Mouse (Mus musculus): ENCODE measurements around the gene Lrrc8c. TPM values are rescaled to one million over a fixed set of nuclear protein-coding genes. Genes with fewer than 3 reads are reported as not detected.

Gene Lrrc8c
- 13.2 TPM in 2 replicates for polyA plus RNA-seq (2016; fragmentation: Nextera tagmentation; extraction: Ambion mirVana)

GRCm38 (mm10) chr5:105519096-105519975 is at the start of gene Lrrc8c:
Gene Lrrc8c, plus strand, starts transcription at chr5:105519388.
- Histone ChIP-seq H3K9me3 (no peaks in the 10 kb centered on the region), H3K27ac (peak within 1 kb of the TSS; percentile 57), H3K36me3 (no peaks in the 10 kb centered on the region), H3K9ac (peak within 1 kb of the TSS; percentile 75), H3K27me3 (no peaks in the 10 kb centered on the region), H3K4me3 (peak within 1 kb of the TSS; percentile 71), H3K4me2 (replicated peaks) (peak within 1 kb of the TSS; percentile 86), H3K4me1 (peaks cover 16% of the 10 kb centered on the region)
- WGBS: under 1% methylated on average over 76 of the region's 93 CpGs
- peak; percentile 90 for ATAC-seq (ENCODE audit: insufficient number of reproducible peaks, insufficient read depth, low FRiP score, low TSS enrichment)

- Histone ChIP-seq H3K27me3 (no peaks in the 10 kb centered on the region), H3K9me3 (no peaks in the 10 kb centered on the region), H3K4me2 (replicated peaks) (no peak overlapping the region), H3K27ac (no peak overlapping the region), H3K9ac (no peak overlapping the region), H3K4me1 (no peaks in the 10 kb centered on the region), H3K4me3 (no peak overlapping the region), H3K36me3 (no peaks in the 10 kb centered on the region; the same call in 1 of the 2 replicates)
- no peak for ATAC-seq (ENCODE audit: insufficient number of reproducible peaks, insufficient read depth, low FRiP score, low TSS enrichment)
- WGBS: 61% methylated on average over 5 of the region's 5 CpGs
Observed at GRCm38 (mm10) chr5:105472983-105473705, 46.0 kb upstream of the Lrrc8c start.

- no peak overlapping the region for H3K4me3 ChIP-seq
- ATAC-seq (ENCODE audit: insufficient number of reproducible peaks, insufficient read depth, low FRiP score, low TSS enrichment): no peak
- H3K36me3 ChIP-seq: peaks cover 22% of the 10 kb centered on the region
- H3K9me3 ChIP-seq: no peaks in the 10 kb centered on the region
- no peak overlapping the region for H3K27ac ChIP-seq
- no peaks in the 10 kb centered on the region for H3K4me1 ChIP-seq
- no peak overlapping the region for H3K4me2 ChIP-seq (replicated peaks)
- H3K27me3 ChIP-seq: no peaks in the 10 kb centered on the region
- WGBS: 86% methylated on average over 9 of the region's 9 CpGs
- no peak overlapping the region for H3K9ac ChIP-seq
Observed at GRCm38 (mm10) chr5:105477527-105477926, 41.7 kb upstream of the Lrrc8c start.

- peaks cover 22% of the 10 kb centered on the region for H3K36me3 ChIP-seq
- H3K4me2 ChIP-seq (replicated peaks): no peak overlapping the region
- ATAC-seq (ENCODE audit: insufficient number of reproducible peaks, insufficient read depth, low FRiP score, low TSS enrichment): no peak
- H3K4me1 ChIP-seq: no peaks in the 10 kb centered on the region
- no peaks in the 10 kb centered on the region for H3K27me3 ChIP-seq
- H3K4me3 ChIP-seq: no peak overlapping the region
- H3K9ac ChIP-seq: no peak overlapping the region
- no peak overlapping the region for H3K27ac ChIP-seq
- 94% methylated on average over 13 of the region's 13 CpGs for WGBS
- no peaks in the 10 kb centered on the region for H3K9me3 ChIP-seq
Observed at GRCm38 (mm10) chr5:105479673-105480072, 39.5 kb upstream of the Lrrc8c start.

- Histone ChIP-seq H3K27ac (no peak overlapping the region), H3K4me1 (no peaks in the 10 kb centered on the region), H3K9ac (no peak overlapping the region), H3K27me3 (no peaks in the 10 kb centered on the region), H3K9me3 (no peaks in the 10 kb centered on the region), H3K4me3 (no peak overlapping the region), H3K36me3 (peaks cover 22% of the 10 kb centered on the region), H3K4me2 (replicated peaks) (no peak overlapping the region)
- no peak for ATAC-seq (ENCODE audit: insufficient number of reproducible peaks, insufficient read depth, low FRiP score, low TSS enrichment)
- WGBS: 97% methylated on average over 17 of the region's 17 CpGs
Observed at GRCm38 (mm10) chr5:105480561-105480960, 38.6 kb upstream of the Lrrc8c start.

- Histone ChIP-seq H3K4me1 (no peaks in the 10 kb centered on the region), H3K36me3 (peaks cover 22% of the 10 kb centered on the region), H3K9ac (no peak overlapping the region), H3K27ac (no peak overlapping the region), H3K4me3 (no peak overlapping the region), H3K4me2 (replicated peaks) (no peak overlapping the region), H3K27me3 (no peaks in the 10 kb centered on the region), H3K9me3 (no peaks in the 10 kb centered on the region)
- 82% methylated on average over 2 of the region's 2 CpGs for WGBS
- ATAC-seq (ENCODE audit: insufficient number of reproducible peaks, insufficient read depth, low FRiP score, low TSS enrichment): no peak
Observed at GRCm38 (mm10) chr5:105483632-105484031, 35.6 kb upstream of the Lrrc8c start.

GRCm38 (mm10) chr5:105484247-105484646 is 34.9 kb upstream of the Lrrc8c start:
- peaks cover 22% of the 10 kb centered on the region for H3K36me3 ChIP-seq
- no peaks in the 10 kb centered on the region for H3K4me1 ChIP-seq
- WGBS: 90% methylated on average over 6 of the region's 6 CpGs
- H3K9ac ChIP-seq: no peak overlapping the region
- no peaks in the 10 kb centered on the region for H3K9me3 ChIP-seq
- no peak overlapping the region for H3K4me3 ChIP-seq
- no peak for ATAC-seq (ENCODE audit: insufficient number of reproducible peaks, insufficient read depth, low FRiP score, low TSS enrichment)
- no peaks in the 10 kb centered on the region for H3K27me3 ChIP-seq
- no peak overlapping the region for H3K4me2 ChIP-seq (replicated peaks)
- H3K27ac ChIP-seq: no peak overlapping the region

- Histone ChIP-seq H3K27ac (no peak overlapping the region), H3K4me3 (no peak overlapping the region), H3K9ac (no peak overlapping the region), H3K4me2 (replicated peaks) (no peak overlapping the region), H3K36me3 (peaks cover 19% of the 10 kb centered on the region), H3K4me1 (no peaks in the 10 kb centered on the region), H3K9me3 (no peaks in the 10 kb centered on the region), H3K27me3 (no peaks in the 10 kb centered on the region)
- ATAC-seq (ENCODE audit: insufficient number of reproducible peaks, insufficient read depth, low FRiP score, low TSS enrichment): no peak
- WGBS: 93% methylated on average over 14 of the region's 14 CpGs
Observed at GRCm38 (mm10) chr5:105484891-105485290, 34.3 kb upstream of the Lrrc8c start.

- Histone ChIP-seq H3K4me2 (replicated peaks) (no peak overlapping the region), H3K4me1 (peaks cover 8% of the 10 kb centered on the region; the same call in 1 of the 2 replicates), H3K27ac (no peak overlapping the region), H3K36me3 (no peaks in the 10 kb centered on the region), H3K9ac (no peak overlapping the region), H3K9me3 (no peaks in the 10 kb centered on the region), H3K4me3 (no peak overlapping the region), H3K27me3 (no peaks in the 10 kb centered on the region)
- no peak for ATAC-seq (ENCODE audit: insufficient number of reproducible peaks, insufficient read depth, low FRiP score, low TSS enrichment)
- 92% methylated on average over 5 of the region's 5 CpGs for WGBS
Observed at GRCm38 (mm10) chr5:105490211-105490610, 29.0 kb upstream of the Lrrc8c start.

- no peak overlapping the region for H3K9ac ChIP-seq
- WGBS: 60% methylated on average over 4 of the region's 4 CpGs
- no peak overlapping the region for H3K4me2 ChIP-seq (replicated peaks)
- peak; percentile 66; the same call in 1 of the 2 replicates for ATAC-seq (ENCODE audit: insufficient number of reproducible peaks, insufficient read depth, low FRiP score, low TSS enrichment)
- no peaks in the 10 kb centered on the region for H3K9me3 ChIP-seq
- H3K4me3 ChIP-seq: no peak overlapping the region
- peaks cover 1% of the 10 kb centered on the region; the same call in 1 of the 2 replicates for H3K27me3 ChIP-seq
- no peaks in the 10 kb centered on the region for H3K36me3 ChIP-seq
- no peak overlapping the region for H3K27ac ChIP-seq
- H3K4me1 ChIP-seq: peaks cover 16% of the 10 kb centered on the region
Observed at GRCm38 (mm10) chr5:105491389-105491788, 27.8 kb upstream of the Lrrc8c start.

GRCm38 (mm10) chr5:105492367-105493246 is 26.6 kb upstream of the Lrrc8c start:
- Histone ChIP-seq H3K9me3 (no peaks in the 10 kb centered on the region), H3K4me2 (replicated peaks) (no peak overlapping the region), H3K9ac (no peak overlapping the region), H3K4me3 (no peak overlapping the region), H3K27me3 (peaks cover 5% of the 10 kb centered on the region; the same call in 1 of the 2 replicates), H3K27ac (no peak overlapping the region), H3K36me3 (no peaks in the 10 kb centered on the region), H3K4me1 (peaks cover 16% of the 10 kb centered on the region)
- ATAC-seq (ENCODE audit: insufficient number of reproducible peaks, insufficient read depth, low FRiP score, low TSS enrichment): no peak
- WGBS: 31% methylated on average over 10 of the region's 10 CpGs
